Mouse (Mus musculus) kidney, postnatal 14 days (tissue): Measurements from ENCODE around the gene Sec14l2.

Source experiments
- DNase-seq: peaks from one replicate; pipeline ENCODE4 v3.0.0; 2022; ENCODE audit warnings: mixed read lengths

Gene Sec14l2

DNA sequence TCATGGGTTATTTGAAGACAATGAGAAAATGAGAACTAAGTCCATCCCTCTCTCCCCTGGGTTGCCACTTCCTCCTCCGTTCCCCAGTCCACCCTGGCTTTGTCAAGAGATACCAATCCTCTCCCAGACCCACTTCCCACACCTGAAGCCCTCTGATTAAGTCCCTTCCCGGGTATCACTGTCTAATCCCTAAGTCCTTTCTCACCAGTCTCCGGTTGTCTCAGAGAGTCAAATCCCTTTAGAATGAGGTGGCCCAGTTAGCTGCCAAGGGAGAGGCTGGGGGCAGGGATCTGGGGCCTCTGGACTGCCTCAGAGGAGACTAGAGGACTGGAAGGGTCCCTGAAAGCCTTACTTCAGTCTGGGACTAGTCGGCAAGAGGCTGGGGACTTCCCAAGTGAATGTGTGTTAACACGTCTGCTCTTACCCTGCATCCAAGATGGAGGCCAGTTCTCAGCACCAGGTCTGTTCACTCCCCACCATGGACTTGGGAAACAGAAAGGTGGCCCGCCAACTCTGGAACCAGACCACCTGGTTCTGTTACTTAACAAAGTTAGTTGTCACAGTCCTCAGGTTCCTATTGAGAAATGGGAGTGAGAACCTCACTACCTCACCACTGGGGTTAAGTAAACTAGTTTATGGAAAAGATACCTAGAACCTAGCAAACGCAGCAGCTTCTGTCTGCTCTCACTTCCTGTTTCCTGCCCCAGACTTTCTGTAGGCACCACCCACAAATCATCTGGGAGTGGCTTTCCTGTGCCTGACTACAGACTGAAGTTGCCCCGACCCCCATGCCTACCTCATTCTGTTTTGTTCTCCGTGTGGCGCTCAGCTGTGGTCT is at the start of gene Sec14l2:
Gene Sec14l2 (minus strand): TSS at position 674 of the 838 bp plus-strand sequence.
- no peak for DNase-seq

GRCm38 (mm10) chr11:4166467-4167090 is 43.4 kb upstream of the Sec14l2 start:
- DNase-seq, result no peak

- DNase-seq, result no peak
Observed at GRCm38 (mm10) chr11:4164701-4165100, 41.5 kb upstream of the Sec14l2 start.

- no peak for DNase-seq
Observed at GRCm38 (mm10) chr11:4160758-4161480, 37.7 kb upstream of the Sec14l2 start.

DNA sequence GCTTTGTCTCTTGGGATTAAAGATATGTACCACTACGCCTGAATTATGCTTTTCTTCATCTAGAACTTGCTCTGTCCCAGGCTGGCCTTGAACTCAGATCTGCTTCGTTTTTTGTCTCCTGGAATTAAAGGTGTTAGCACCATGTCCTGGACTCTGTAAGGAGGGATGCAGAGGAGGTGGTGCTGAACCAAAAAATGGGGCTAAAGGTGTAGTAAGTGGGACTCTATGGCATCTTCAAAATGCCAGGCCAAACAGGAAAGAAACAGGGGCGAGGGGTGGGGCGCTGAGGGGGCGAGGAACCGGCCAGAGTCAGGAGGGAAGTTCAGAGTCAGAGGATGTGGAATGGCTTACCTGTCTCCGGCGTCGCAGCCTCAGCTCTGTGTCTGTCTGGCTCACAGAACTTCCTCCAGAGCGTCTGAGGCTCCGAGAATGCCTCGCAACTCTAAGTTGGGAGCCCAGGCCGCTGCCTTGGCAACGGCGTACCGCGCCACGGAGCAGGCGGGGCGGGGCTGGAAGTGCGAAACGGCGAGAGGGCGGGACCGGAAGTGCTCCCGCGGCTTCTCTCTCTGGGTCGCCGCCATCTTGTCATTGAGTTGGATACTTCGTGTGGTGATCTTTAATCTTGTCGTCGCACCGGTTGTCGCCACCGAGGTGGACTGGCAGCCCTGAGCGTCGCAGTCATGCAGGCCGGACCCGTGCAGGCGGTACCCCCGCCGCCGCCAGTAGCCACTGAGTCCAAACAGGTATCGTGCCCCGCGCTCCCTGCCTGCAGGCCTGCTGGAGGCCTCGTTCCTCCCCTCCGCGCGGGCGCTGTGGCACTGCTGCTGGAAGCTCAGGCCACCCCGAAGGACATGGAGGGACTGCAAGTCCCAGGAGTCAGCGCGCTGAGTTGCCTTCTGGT is 36.8 kb upstream of the Sec14l2 start, which contains the start of the genes Ccdc157 and Sf3a1:
Gene Ccdc157 (minus strand): TSS at position 486 of the 901 bp plus-strand sequence.
Gene Sf3a1 (plus strand): TSS at position 543 of the 901 bp plus-strand sequence.
- peak; percentile 97 for DNase-seq

DNA sequence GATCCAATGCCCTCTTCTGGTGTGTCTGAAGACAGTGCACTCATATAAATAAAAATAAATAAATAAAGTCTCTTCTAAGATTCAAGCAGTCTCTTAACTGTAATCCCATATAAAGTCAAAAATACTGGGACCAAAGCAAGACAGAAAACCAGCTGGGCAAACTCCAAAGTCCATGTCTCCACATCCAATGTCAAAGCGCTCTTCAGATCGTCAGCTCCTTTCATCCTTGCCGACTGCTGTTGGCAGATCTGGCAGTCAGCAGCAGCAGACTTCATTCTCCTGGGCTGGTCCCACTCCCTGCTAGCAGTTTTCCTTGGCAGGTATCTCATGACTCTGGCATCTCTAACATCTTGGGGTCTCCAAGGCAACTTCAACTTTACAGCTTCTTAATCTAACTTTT is 35.5 kb upstream of the Sec14l2 start:
- DNase-seq, result no peak

DNA sequence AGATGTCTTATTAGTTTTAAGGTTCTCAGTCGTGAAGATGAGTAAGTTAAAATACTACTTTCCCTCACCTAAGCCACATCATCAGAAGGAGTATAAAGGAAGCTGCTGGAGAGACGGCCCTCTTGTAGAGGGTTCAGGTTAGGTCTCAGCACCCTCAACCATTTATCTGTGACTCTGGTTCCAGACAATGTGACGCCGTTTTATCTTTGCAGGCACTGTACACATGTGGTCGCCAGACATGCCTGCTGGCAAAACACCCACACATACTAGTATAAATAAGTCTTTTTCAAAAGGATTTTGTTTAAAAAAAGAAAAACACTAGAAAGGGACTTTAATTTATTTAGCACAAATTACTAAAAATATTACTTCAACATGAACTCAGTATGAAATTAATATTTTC is 32.4 kb upstream of the Sec14l2 start:
- DNase-seq, result no peak

GRCm38 (mm10) chr11:4153694-4154093 is 30.5 kb upstream of the Sec14l2 start:
- DNase-seq, result no peak

DNA sequence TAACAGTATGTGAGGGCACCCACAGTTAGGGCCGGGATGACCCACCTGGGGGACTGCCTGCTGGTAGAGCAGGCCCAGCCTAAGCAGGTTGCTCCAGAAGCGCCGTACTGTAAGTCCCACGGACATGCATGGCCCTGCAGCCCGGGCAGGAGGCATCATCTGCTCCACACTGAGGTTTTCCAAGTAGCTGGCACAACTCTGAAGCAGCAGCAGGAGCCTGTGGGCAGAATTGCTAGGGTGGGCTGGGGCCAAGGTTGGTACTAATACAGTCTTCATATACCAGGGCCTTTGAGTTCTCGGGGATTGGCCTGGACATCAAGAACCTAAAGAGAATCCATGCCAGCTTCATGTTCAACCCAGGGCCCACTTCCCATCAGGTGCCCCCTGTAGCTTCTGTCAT is 26.7 kb upstream of the Sec14l2 start:
- DNase-seq, result no peak

GRCm38 (mm10) chr11:4148536-4149156 is 25.4 kb upstream of the Sec14l2 start:
- no peak for DNase-seq

- peak; percentile 65 for DNase-seq
Observed at GRCm38 (mm10) chr11:4148120-4148519, 24.9 kb upstream of the Sec14l2 start.

DNA sequence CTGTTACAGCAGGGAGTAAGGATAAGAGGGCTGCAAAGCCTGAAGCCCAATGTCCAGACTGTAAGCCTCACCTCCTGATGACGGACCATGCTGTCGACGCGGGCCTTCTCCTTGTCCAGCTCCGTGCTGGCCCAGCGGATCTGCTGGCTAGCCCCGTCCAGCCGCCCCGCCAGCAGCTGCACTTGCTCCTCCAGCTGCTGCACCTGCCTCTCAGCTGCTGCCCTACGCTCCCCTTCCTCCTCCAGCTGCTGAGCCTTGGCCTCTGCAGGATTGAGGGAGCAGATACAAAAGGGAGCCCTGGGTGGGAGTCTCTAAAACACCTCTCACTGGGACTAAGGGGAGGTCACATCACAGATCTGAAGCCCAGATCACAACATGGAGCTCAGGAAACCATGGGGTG is 23.9 kb upstream of the Sec14l2 start:
- no peak for DNase-seq

DNA sequence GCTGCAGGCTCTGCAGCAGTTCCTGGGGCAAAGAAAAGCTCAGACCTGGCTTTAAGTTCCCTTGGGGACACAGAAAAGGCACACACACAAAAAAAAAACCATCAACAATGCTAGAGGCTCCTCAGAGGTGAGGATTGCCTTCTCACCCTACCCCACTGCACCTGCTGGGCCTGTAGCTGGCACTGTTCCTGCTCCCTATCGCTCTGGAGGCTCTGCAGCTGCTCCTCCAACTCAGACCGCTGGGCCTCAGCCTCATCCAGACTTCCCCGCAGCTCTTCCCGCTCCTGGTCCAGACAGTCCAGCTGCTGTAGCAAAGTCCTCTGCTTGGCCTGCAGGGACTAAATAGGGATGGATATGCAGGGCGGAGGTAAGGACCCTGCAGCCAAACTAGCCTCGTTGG is 23.2 kb upstream of the Sec14l2 start:
- DNase-seq, result no peak

DNA sequence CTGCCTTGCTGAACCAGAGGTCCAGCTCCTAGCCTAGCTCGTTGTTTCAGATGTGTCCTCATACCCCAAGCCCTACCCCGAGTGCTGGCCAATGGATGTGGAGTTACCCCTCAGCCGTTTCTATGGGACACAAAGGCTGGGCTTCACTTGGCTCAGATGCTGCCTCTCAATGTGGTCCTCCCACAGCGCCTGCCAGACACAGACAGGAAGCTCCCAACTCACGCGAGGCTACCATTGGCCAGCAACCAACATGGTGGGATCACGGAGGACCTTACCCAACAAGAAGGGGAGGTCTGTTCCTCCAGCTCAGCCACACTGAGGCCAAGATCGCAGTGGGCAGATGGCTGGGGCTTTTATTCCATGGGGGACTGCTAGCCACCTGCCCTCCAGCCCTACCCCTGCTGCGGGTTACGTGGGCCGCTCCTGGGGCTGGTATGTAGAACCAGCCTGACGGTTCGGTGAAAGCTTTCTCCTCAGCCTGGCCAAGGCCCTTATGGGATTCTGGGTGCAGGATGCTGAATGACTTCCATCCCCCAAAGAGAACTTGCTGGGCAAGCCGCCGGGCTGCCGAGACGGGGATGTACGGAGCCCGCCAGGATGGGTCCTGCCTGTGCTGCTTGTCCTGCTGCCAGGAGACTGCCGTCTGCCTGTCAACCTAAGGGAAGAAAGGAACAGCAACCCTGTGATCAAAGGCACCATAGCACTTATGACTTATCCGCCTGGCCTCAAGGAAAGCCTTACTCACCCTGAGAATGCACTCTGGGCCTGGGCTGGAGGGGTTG is 20.3 kb upstream of the Sec14l2 start:
- DNase-seq, result no peak

- DNase-seq, result no peak
Observed at GRCm38 (mm10) chr11:4142352-4142751, 19.1 kb upstream of the Sec14l2 start.

DNA sequence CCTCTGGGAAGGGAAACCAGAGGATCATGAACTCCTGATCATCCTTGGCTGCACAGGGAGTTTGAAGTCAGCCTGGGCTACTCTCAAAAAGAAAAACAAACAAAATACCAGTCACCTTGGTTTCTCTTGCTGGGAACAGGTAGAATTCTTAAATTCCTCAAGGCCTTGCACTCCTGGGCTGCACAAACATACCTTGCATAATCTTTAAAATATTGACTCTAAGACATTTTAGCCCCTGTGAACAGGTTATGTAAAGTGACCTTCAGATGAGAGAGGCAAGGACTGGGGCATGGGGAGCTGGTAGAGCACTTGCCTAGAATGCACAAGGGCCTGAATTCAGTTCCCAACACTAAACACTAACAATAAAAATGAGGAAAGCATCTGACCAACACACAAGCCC is 18.3 kb upstream of the Sec14l2 start:
- DNase-seq, result no peak

- no peak for DNase-seq
Observed at GRCm38 (mm10) chr11:4138964-4139363, 15.7 kb upstream of the Sec14l2 start.

- DNase-seq, result peak; percentile 94
Observed at GRCm38 (mm10) chr11:4134986-4135935, 12.0 kb upstream of the Sec14l2 start, which contains the start of gene Rnf215. Gene Rnf215, plus strand, starts transcription at chr11:4135202.

DNA sequence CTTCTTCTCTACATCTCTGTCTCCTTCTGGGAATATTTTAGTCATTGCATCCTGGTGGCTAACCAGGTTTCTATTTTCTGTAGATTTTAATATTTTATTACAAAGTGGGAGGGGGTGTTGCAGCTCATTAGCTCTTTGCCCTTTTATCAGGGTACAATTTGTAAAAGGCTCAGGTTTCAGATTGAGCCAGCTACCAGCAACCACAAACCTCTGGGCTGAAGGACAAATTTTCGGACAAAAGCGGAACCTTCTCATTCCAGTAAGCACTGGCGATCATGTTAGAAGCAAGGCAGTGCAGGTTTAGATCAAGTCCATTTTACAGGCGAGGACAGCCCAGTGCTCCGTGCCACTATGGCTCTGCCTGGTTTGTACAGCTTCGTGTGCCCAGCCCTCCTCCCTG is 11.2 kb upstream of the Sec14l2 start:
- DNase-seq, result no peak

- no peak for DNase-seq
Observed at GRCm38 (mm10) chr11:4133450-4133849, 10.2 kb upstream of the Sec14l2 start.
